Mouse (Mus musculus): ENCODE data around the gene Cd44.

Cd44 gene

DNA sequence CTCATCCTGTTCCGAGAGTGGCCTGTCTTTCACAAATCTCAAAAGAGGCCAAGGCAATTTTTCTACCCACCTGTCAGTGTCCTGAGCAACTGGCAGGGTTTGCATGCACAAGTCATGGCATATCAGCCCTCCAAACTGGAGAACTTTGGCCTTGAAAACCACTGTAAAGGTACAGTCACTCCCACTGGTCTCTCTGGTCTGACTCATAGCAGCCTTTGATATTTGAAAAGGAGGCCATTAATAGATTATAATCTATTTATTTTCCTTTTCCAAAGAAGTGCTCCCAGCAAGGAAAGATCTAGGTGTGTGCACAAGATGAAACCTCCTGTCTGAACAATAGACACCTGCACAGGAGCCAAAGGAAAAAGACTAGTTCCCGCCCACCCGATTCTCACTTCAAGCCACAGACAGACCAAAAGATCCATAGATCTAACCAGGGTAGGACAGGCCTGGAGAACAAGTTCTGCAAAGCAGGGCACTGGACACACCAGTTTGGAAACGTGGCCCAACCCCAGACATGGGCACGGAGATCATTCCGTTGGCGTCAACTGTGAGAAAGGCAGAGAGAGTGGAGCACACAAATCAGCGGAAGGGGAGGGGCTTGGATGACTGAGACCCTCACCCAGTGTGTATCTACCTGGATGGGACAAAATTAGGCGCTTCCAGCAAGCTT is 75.4 kb downstream of the Cd44 start:
- in situ Hi-C loops (cut with MboI; ENCODE audit: low sequenced_read_pairs): no loop called here

GRCm38 (mm10) chr2:102822036-102822435 is 79.4 kb downstream of the Cd44 start:
- in situ Hi-C loops (cut with MboI; ENCODE audit: low sequenced_read_pairs): no loop called here

GRCm38 (mm10) chr2:102820790-102821189 is 80.7 kb downstream of the Cd44 start:
- in situ Hi-C loops (cut with MboI; ENCODE audit: low sequenced_read_pairs): no loop called here

GRCm38 (mm10) chr2:102820225-102820711 is 81.2 kb downstream of the Cd44 start:
- in situ Hi-C loops (cut with MboI; ENCODE audit: low sequenced_read_pairs): no loop called here

- in situ Hi-C loops (cut with MboI; ENCODE audit: low sequenced_read_pairs): no loop called here
Measured at GRCm38 (mm10) chr2:102815289-102815809, 86.1 kb downstream of the Cd44 start.

- in situ Hi-C loops (cut with MboI; ENCODE audit: low sequenced_read_pairs): no loop called here
Measured at GRCm38 (mm10) chr2:102812756-102813155, 88.7 kb downstream of the Cd44 start.

- in situ Hi-C loops (cut with MboI; ENCODE audit: low sequenced_read_pairs): loop anchor here (10.0 kb wide), 1 partner anchor 125 kb away; no protein-coding TSS in a partner anchor
Measured at GRCm38 (mm10) chr2:102809436-102809835, 92.0 kb downstream of the Cd44 start.

DNA sequence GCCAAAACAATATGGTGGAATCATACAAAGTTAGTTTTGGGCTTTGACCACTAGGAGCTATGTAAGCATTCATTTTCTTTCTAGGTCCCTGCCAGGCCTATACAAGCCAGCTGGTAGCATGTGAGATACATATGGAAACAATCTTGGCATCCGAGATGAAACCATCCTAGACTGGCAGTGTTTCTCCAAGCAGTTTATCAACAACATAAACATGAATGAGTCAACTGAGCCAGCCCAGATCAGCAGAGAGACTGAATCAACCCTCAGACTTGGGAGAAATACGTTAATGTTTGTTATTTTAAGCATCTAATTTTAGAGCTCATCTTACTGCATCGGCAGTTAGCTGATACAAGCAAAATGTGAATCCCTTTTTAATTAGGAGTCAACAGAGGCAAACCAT is 93.8 kb downstream of the Cd44 start:
- in situ Hi-C loops (cut with MboI; ENCODE audit: low sequenced_read_pairs): loop anchor here (10.0 kb wide), 1 partner anchor 123 kb away; no protein-coding TSS in a partner anchor

- in situ Hi-C loops (cut with MboI; ENCODE audit: low sequenced_read_pairs): loop anchor here (10.0 kb wide), 1 partner anchor 121 kb away; no protein-coding TSS in a partner anchor
Measured at GRCm38 (mm10) chr2:102805761-102806496, 95.5 kb downstream of the Cd44 start.

- in situ Hi-C loops (cut with MboI; ENCODE audit: low sequenced_read_pairs): loop anchor here (10.0 kb wide), 1 partner anchor 120 kb away; no protein-coding TSS in a partner anchor
Measured at GRCm38 (mm10) chr2:102805283-102805682, 96.2 kb downstream of the Cd44 start.

DNA sequence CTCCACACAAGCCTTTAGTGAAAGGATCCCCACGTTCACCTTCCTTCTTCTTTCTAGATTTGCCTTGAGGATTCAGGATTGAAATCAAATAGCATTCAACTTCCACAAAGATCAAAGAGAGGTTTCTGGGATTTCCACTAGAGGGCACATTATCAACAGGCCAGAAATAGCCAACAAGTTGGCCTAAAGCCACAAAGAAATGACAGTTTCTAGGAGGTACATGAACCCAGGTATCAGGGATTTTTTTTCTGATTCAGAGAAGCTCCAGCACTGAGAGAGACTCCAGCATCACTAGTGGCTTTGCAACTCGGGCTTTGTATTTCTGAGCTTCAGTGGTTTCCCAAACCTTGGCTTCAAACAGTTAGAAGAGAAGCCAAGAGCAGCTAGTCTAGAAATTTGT is 97.4 kb downstream of the Cd44 start:
- in situ Hi-C loops (cut with MboI; ENCODE audit: low sequenced_read_pairs): loop anchor here (10.0 kb wide), 1 partner anchor 119 kb away; no protein-coding TSS in a partner anchor

DNA sequence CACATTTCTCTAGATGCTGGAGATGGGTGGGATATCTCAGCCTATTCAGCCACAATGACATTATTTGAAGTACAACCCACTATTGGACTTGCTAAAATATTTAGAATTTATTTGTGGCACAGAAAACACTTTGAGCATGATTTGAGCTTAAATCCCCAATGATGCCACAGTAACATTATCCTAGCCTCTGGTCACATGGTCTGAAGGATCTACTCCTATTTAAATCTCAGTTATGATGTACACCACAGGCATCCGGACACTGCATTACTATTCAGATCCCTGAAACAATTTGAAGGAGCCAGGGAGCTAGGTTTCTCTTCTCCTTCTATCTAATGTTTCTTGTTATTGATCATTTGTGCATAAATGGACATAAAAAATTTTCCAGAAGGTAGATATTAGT is 99.6 kb downstream of the Cd44 start:
- in situ Hi-C loops (cut with MboI; ENCODE audit: low sequenced_read_pairs): loop anchor here (10.0 kb wide), 1 partner anchor 117 kb away; no protein-coding TSS in a partner anchor

DNA sequence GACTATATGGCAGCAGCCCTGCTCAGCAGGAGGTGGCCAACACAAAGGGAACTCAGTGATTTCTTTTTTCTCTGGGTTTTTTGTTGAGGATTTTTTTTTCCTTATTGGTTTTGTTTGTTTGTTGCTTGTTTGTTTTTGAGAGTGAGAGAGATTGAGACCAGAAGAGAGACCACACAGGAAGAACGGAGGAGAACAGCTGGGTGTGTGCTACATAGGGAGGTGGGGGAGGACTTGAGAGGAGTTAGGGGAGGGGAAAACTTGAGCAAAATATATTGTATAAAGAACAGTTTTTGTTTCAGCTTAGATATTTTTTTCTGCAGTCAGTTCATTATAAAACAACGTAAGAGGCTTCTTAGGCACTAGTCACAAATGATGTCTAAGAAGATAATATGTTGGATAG is 103.3 kb downstream of the Cd44 start:
- in situ Hi-C loops (cut with MboI; ENCODE audit: low sequenced_read_pairs): no loop called here

DNA sequence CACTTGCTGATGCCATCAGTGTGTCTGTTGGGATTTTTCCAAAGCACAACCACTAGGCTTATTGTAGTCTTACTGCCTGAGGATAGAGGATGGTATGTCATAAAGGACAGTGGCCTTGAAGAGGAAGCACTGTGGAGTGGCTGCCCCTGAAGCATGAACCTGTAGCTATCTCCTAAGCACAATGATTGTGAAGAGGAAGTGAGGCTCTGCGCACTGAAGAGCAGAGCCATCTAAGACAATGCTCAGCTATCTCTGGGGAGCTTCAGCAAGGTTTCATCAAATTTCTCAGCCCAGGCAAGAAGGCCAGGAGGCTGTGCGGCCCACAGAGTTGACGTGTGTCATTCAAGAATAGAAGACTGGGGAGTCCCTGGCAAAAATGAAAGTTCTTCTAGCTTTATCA is 106.4 kb downstream of the Cd44 start:
- in situ Hi-C loops (cut with MboI; ENCODE audit: low sequenced_read_pairs): no loop called here

DNA sequence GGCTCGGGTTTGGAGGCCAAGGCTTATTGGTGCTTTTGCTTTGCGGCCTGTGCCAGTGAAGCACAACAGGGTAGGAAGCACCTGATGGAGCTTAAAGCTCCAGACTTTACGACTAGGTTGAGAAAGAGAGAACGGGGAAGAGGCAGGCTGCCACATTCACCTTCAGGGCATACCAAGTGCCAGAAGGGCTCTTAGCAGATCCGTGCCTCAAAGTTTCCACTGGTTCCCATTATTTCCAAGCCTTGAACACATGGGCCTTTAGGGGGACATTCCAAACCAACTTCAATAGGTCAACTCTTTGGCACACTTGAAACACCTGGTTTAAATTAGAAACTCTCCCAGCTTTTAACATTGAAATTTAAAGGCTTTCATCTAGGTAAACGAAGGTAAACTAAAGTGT is 108.7 kb downstream of the Cd44 start:
- in situ Hi-C loops (cut with MboI; ENCODE audit: low sequenced_read_pairs): no loop called here

- in situ Hi-C loops (cut with MboI; ENCODE audit: low sequenced_read_pairs): no loop called here
Measured at GRCm38 (mm10) chr2:102791641-102792040, 109.8 kb downstream of the Cd44 start.

DNA sequence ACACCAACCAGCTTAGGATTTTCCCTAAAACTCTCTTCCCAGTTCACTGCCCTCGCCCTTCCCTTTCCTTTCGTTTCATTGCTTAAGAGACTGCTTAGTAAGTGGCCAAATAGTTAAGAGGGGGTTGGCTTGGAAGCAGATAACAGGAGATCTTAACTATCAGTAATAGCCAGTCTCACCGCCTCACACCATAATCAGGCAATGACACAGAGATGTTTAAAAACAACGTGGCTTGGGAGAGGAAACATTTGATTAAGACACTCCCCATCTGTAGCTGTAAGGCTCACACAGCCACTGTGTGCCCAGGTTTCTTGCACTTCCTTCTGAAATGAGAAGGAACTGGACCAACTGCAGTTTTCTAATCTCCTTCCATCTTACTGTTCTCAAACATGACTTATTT is 115.8 kb downstream of the Cd44 start:
- in situ Hi-C loops (cut with MboI; ENCODE audit: low sequenced_read_pairs): no loop called here

GRCm38 (mm10) chr2:102782751-102783150 is 118.7 kb downstream of the Cd44 start:
- in situ Hi-C loops (cut with MboI; ENCODE audit: low sequenced_read_pairs): no loop called here

GRCm38 (mm10) chr2:102778208-102778607 is 123.3 kb downstream of the Cd44 start:
- in situ Hi-C loops (cut with MboI; ENCODE audit: low sequenced_read_pairs): no loop called here

GRCm38 (mm10) chr2:102775561-102775960 is 125.9 kb downstream of the Cd44 start:
- in situ Hi-C loops (cut with MboI; ENCODE audit: low sequenced_read_pairs): no loop called here

DNA sequence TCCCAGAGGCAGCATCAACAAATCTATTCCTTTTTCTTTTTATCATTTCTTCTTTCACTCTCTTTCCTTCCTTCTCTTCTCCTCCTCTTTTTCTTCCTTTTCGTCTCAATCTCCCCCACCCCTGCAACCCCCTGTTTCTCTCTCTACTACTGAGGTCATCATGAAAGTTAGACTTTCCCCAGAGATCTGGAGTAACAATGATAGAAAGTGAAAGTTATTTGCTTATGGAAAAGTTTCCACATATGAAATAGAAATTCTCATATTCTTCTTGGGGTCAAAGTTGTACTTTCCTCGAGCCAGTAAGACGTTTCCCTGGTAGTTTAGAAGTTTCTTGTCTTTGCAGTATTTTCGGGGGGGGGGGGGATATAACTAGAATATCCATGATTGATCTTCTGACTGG is 126.8 kb downstream of the Cd44 start:
- in situ Hi-C loops (cut with MboI; ENCODE audit: low sequenced_read_pairs): no loop called here

DNA sequence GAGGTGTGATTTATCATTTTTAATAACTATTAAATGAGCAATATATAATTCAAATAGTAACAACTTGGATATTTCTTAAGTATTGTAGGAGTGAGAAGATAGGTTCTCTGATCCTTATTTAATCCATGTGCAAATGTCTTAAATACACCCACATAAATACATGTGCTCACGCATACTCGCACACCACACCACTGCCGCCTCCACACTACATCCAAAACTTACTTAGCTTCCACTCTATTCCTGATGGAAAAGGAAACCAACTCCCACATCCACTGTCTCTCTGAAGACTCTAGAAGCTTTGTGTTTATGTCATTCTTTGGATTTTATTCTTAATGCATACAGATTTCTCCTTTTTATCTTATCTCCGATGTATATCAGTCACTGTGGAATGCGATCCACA is 129.2 kb downstream of the Cd44 start:
- in situ Hi-C loops (cut with MboI; ENCODE audit: low sequenced_read_pairs): no loop called here
